In genomic region chr15:25767777-25768176, GRCm38 (mm10) we compare ENCODE assay signal across 11 mouse cellular contexts.
DNase-seq lines count a peak whose midpoint lies in the region; ATAC-seq and TF ChIP-seq lines count a peak whose summit lies in the region.
"Had no signal": no experiment of that assay in that cellular context is flagged by ENCODE, and none has a peak within 500 bp of the region (broad histone marks: within the 10 kb centered on the region; RNA-seq: fewer than 3 reads in every experiment).

No protein-coding gene starts in this region.

- no peaks in the 10 kb centered on the region for H3K9me3 ChIP-seq in forebrain, embryonic 10.5 days
- no peaks in the 10 kb centered on the region for H3K9me3 ChIP-seq in forebrain, embryonic 14.5 days (replicated peaks; ENCODE audit: control insufficient read depth, low read length)
- no peaks in the 10 kb centered on the region for H3K9me3 ChIP-seq in lung, embryonic 14.5 days (ENCODE audit: low read depth, low read length)
- H3K9me3 ChIP-seq in intestine, embryonic 14.5 days (ENCODE audit: control insufficient read depth, low read length): no peaks in the 10 kb centered on the region
- no peaks in the 10 kb centered on the region for H3K9me3 ChIP-seq in stomach, embryonic 15.5 days
- H3K9me3 ChIP-seq in liver, embryonic 12.5 days (replicated peaks): no peaks in the 10 kb centered on the region
- H3K9me3 ChIP-seq: megakaryocyte, embryonic 14.5 days had no signal

- H3K27ac ChIP-seq in forebrain, embryonic 10.5 days: peak overlapping the region; percentile 78
- H3K27ac ChIP-seq in forebrain, embryonic 14.5 days (ENCODE audit: low read depth, low read length): no peak overlapping the region
- peak overlapping the region; percentile 87 for H3K27ac ChIP-seq in lung, embryonic 14.5 days (ENCODE audit: low read depth)
- peak overlapping the region; percentile 28; the same call in 1 of the 2 replicates for H3K27ac ChIP-seq in intestine, embryonic 14.5 days (ENCODE audit: low read depth)
- peak overlapping the region; percentile 37 for H3K27ac ChIP-seq in stomach, embryonic 15.5 days
- no peak overlapping the region for H3K27ac ChIP-seq in liver, embryonic 12.5 days

- no peak for TF ChIP-seq POLR2A in lung, adult 2 months (IDR thresholded peaks at IDR 0.05; ENCODE audit: borderline replicate concordance, extremely low read depth, low read depth, low read length)

- H3K27me3 ChIP-seq in forebrain, embryonic 10.5 days (ENCODE audit: poor library complexity, severe bottlenecking): no peaks in the 10 kb centered on the region
- no peaks in the 10 kb centered on the region for H3K27me3 ChIP-seq in forebrain, embryonic 14.5 days (replicated peaks; ENCODE audit: control insufficient read depth, insufficient read depth, low read length)
- H3K27me3 ChIP-seq in lung, embryonic 14.5 days (ENCODE audit: insufficient read depth, low read length): no peaks in the 10 kb centered on the region
- H3K27me3 ChIP-seq in intestine, embryonic 14.5 days (replicated peaks; ENCODE audit: control insufficient read depth, insufficient read depth, low read length): no peaks in the 10 kb centered on the region
- no peaks in the 10 kb centered on the region for H3K27me3 ChIP-seq in stomach, embryonic 15.5 days (replicated peaks)
- no peaks in the 10 kb centered on the region for H3K27me3 ChIP-seq in liver, embryonic 12.5 days (replicated peaks)
- H3K27me3 ChIP-seq: megakaryocyte, embryonic 14.5 days had no signal

- no peak for ATAC-seq in forebrain, embryonic 14.5 days
- ATAC-seq in lung, embryonic 14.5 days (ENCODE audit: insufficient read depth): peak; percentile 83
- ATAC-seq in intestine, embryonic 14.5 days (replicated peaks; ENCODE audit: low FRiP score, low TSS enrichment, low read depth): no peak
- ATAC-seq in stomach, embryonic 15.5 days (ENCODE audit: insufficient read depth, low FRiP score, low read depth): no peak
- no peak for ATAC-seq in liver, embryonic 12.5 days

- no peak overlapping the region for H3K4me2 ChIP-seq in forebrain, embryonic 14.5 days (ENCODE audit: low read length)
- no peak overlapping the region for H3K4me2 ChIP-seq in lung, embryonic 14.5 days
- H3K4me2 ChIP-seq in intestine, embryonic 14.5 days (ENCODE audit: low read length): no peak overlapping the region
- no peak overlapping the region for H3K4me2 ChIP-seq in stomach, embryonic 15.5 days
- no peak overlapping the region for H3K4me2 ChIP-seq in liver, embryonic 12.5 days

- WGBS in forebrain, embryonic 10.5 days: 71% methylated on average over 6 of the region's 6 CpGs
- 64% methylated on average over 6 of the region's 6 CpGs for WGBS in forebrain, embryonic 14.5 days
- 26% methylated on average over 6 of the region's 6 CpGs for WGBS in lung, embryonic 14.5 days
- WGBS in lung, adult 2 months: 9% methylated on average over 6 of the region's 6 CpGs
- 43% methylated on average over 6 of the region's 6 CpGs for WGBS in intestine, embryonic 14.5 days
- WGBS in stomach, embryonic 15.5 days: 42% methylated on average over 6 of the region's 6 CpGs
- 55% methylated on average over 6 of the region's 6 CpGs for WGBS in liver, embryonic 12.5 days (ENCODE audit: insufficient replicate concordance)

- DNase-seq in forebrain, embryonic 10.5 days (ENCODE audit: extremely low spot score, low spot score): no peak
- DNase-seq in forebrain, embryonic 14.5 days (ENCODE audit: low spot score): no peak
- peak; percentile 79 for DNase-seq in lung, embryonic 14.5 days
- no peak for DNase-seq in lung, adult 2 months
- DNase-seq in intestine, embryonic 14.5 days (ENCODE audit: low spot score): no peak
- no peak for DNase-seq in ovary, postnatal 10 days (ENCODE audit: low spot score)
- DNase-seq: adrenal gland, postnatal 25 days; spleen, adult 18-20 months had no signal

- H3K9ac ChIP-seq in forebrain, embryonic 14.5 days (ENCODE audit: low read length): no peak overlapping the region
- H3K9ac ChIP-seq in lung, embryonic 14.5 days: no peak overlapping the region
- H3K9ac ChIP-seq in intestine, embryonic 14.5 days (ENCODE audit: low read length): no peak overlapping the region
- no peak overlapping the region for H3K9ac ChIP-seq in stomach, embryonic 15.5 days
- no peak overlapping the region for H3K9ac ChIP-seq in liver, embryonic 12.5 days

- no peak for TF ChIP-seq CTCF in lung, embryonic 14.5 days (IDR thresholded peaks at IDR 0.05; ENCODE audit: low read depth)
- TF ChIP-seq CTCF in lung, adult 2 months (IDR thresholded peaks at IDR 0.05; ENCODE audit: insufficient read depth, low read length): no peak

- H3K4me1 ChIP-seq in forebrain, embryonic 10.5 days: peaks cover 93% of the 10 kb centered on the region
- H3K4me1 ChIP-seq in forebrain, embryonic 14.5 days (ENCODE audit: control insufficient read depth, insufficient read depth, low read length): peaks cover 36% of the 10 kb centered on the region
- H3K4me1 ChIP-seq in lung, embryonic 14.5 days (ENCODE audit: insufficient read depth): peaks cover 11% of the 10 kb centered on the region
- H3K4me1 ChIP-seq in lung, adult 2 months (ENCODE audit: control insufficient read depth, insufficient read depth, low read length): peaks cover 14% of the 10 kb centered on the region
- H3K4me1 ChIP-seq in intestine, embryonic 14.5 days (replicated peaks; ENCODE audit: control insufficient read depth, insufficient read depth, low read length): peaks cover 20% of the 10 kb centered on the region; the same call in 1 of the 2 replicates
- H3K4me1 ChIP-seq in stomach, embryonic 15.5 days: peaks cover 19% of the 10 kb centered on the region; the same call in 1 of the 2 replicates
- 0 out of 2 replicates have a peak, but pooled peaks cover 10% of the 10 kb centered on the region for H3K4me1 ChIP-seq in liver, embryonic 12.5 days

- H3K36me3 ChIP-seq in forebrain, embryonic 10.5 days (replicated peaks): peaks cover 36% of the 10 kb centered on the region
- no peaks in the 10 kb centered on the region for H3K36me3 ChIP-seq in forebrain, embryonic 14.5 days (ENCODE audit: control insufficient read depth, insufficient read depth, low read length)
- H3K36me3 ChIP-seq in lung, embryonic 14.5 days (ENCODE audit: insufficient read depth): peaks cover 9% of the 10 kb centered on the region; the same call in 1 of the 2 replicates
- peaks cover 5% of the 10 kb centered on the region; the same call in 1 of the 2 replicates for H3K36me3 ChIP-seq in intestine, embryonic 14.5 days (ENCODE audit: control insufficient read depth, insufficient read depth, low read length)
- H3K36me3 ChIP-seq in stomach, embryonic 15.5 days: no peaks in the 10 kb centered on the region
- 0 out of 2 replicates have a peak, but pooled peaks cover 10% of the 10 kb centered on the region for H3K36me3 ChIP-seq in liver, embryonic 12.5 days

- H3K4me3 ChIP-seq in forebrain, embryonic 10.5 days: no peak overlapping the region
- H3K4me3 ChIP-seq in forebrain, embryonic 14.5 days (ENCODE audit: low read depth, low read length): no peak overlapping the region
- H3K4me3 ChIP-seq in lung, embryonic 14.5 days (ENCODE audit: low read depth, low read length): no peak overlapping the region
- H3K4me3 ChIP-seq in lung, adult 2 months (replicated peaks; ENCODE audit: extremely low read depth, low read depth, low read length): no peak overlapping the region
- no peak overlapping the region for H3K4me3 ChIP-seq in intestine, embryonic 14.5 days (ENCODE audit: low read depth, low read length)
- H3K4me3 ChIP-seq in stomach, embryonic 15.5 days (replicated peaks): no peak overlapping the region
- no peak overlapping the region for H3K4me3 ChIP-seq in liver, embryonic 12.5 days
- H3K4me3 ChIP-seq: megakaryocyte, embryonic 14.5 days had no signal

Comparison
In these comparisons a context has a peak if more than half of its experiments do, and no peak if none do; other contexts are left out.
1. H3K27ac ChIP-seq: peak in forebrain, embryonic 10.5 days (single experiment), lung, embryonic 14.5 days (single experiment), intestine, embryonic 14.5 days (single experiment) and stomach, embryonic 15.5 days (single experiment); none in forebrain, embryonic 14.5 days (single experiment) and liver, embryonic 12.5 days (single experiment).